In genomic region chr19:40406661-40407060, GRCm38 (mm10) we compare ENCODE assay signal across 19 mouse cellular contexts.
DNase-seq lines count a peak whose midpoint lies in the region; ATAC-seq and TF ChIP-seq lines count a peak whose summit lies in the region.
"Had no signal": no experiment of that assay in that cellular context is flagged by ENCODE, and none has a peak within 500 bp of the region (broad histone marks: within the 10 kb centered on the region; RNA-seq: fewer than 3 reads in every experiment).

No protein-coding gene starts in this region.

- DNase-seq in heart, embryonic 10.5 days (ENCODE audit: low spot score), result no peak
- DNase-seq in heart, adult 18-20 months, result no peak
- DNase-seq in intestine, embryonic 14.5 days (ENCODE audit: low spot score), result no peak
- peak; percentile 68 for DNase-seq in liver, adult 2 months (ENCODE audit: extremely low read depth, low read depth, low spot score)
- no peak for DNase-seq in liver, postnatal 0 days
- peak; percentile 56 to 60 for DNase-seq in kidney, postnatal 36 days
- no peak for DNase-seq in urinary bladder, postnatal 25 days (ENCODE audit: low spot score)
- DNase-seq: adrenal gland, postnatal 14 days; cerebellum, adult 11 months; cerebellum, postnatal 14 days; lung, embryonic 14.5 days; right cerebral cortex, postnatal 14 days had no signal

- TF ChIP-seq POLR2A in liver, adult 2 months (IDR thresholded peaks at IDR 0.05; ENCODE audit: extremely low read depth, insufficient read depth, low read length), result no peak

- ATAC-seq in intestine, embryonic 14.5 days (replicated peaks; ENCODE audit: low FRiP score, low TSS enrichment, low read depth), result no peak
- no peak for ATAC-seq in intestine, embryonic 15.5 days
- no peak for ATAC-seq in liver, postnatal 0 days
- ATAC-seq: forebrain, embryonic 16.5 days had no signal

- no peak overlapping the region for H3K4me3 ChIP-seq in heart, embryonic 10.5 days
- no peak overlapping the region for H3K4me3 ChIP-seq in intestine, embryonic 14.5 days (ENCODE audit: low read depth, low read length)
- H3K4me3 ChIP-seq in intestine, embryonic 15.5 days (replicated peaks), result no peak overlapping the region
- H3K4me3 ChIP-seq in liver, adult 2 months (ENCODE audit: insufficient read depth, low read depth, low read length), result no peak overlapping the region
- no peak overlapping the region for H3K4me3 ChIP-seq in liver, postnatal 0 days (ENCODE audit: low read depth, low read length)
- H3K4me3 ChIP-seq: embryonic facial prominence, embryonic 13.5 days; limb, embryonic 15.5 days; midbrain, embryonic 10.5 days had no signal

- H3K36me3 ChIP-seq in heart, embryonic 10.5 days, result no peaks in the 10 kb centered on the region
- no peaks in the 10 kb centered on the region for H3K36me3 ChIP-seq in intestine, embryonic 14.5 days (ENCODE audit: control insufficient read depth, insufficient read depth, low read length)
- no peaks in the 10 kb centered on the region for H3K36me3 ChIP-seq in intestine, embryonic 15.5 days
- H3K36me3 ChIP-seq in liver, adult 2 months (ENCODE audit: control insufficient read depth, insufficient read depth, low read length), result peaks cover 4% of the 10 kb centered on the region; the same call in 1 of the 2 replicates
- no peaks in the 10 kb centered on the region for H3K36me3 ChIP-seq in liver, postnatal 0 days (replicated peaks; ENCODE audit: insufficient read depth, low read length)
- H3K36me3 ChIP-seq: embryonic facial prominence, embryonic 13.5 days; limb, embryonic 15.5 days; midbrain, embryonic 10.5 days had no signal

- TF ChIP-seq CTCF in liver, adult 2 months (IDR thresholded peaks at IDR 0.05; ENCODE audit: low read depth, low read length), result no peak
- no peak for TF ChIP-seq CTCF in liver, postnatal 0 days (IDR thresholded peaks at IDR 0.05; ENCODE audit: low read depth)

- H3K27ac ChIP-seq in heart, embryonic 10.5 days, result peak overlapping the region; percentile 67; the same call in 1 of the 2 replicates
- 0 out of 2 replicates have a peak overlapping the region, but pooled peaks have one; percentile 70 for H3K27ac ChIP-seq in intestine, embryonic 14.5 days (ENCODE audit: low read depth)
- H3K27ac ChIP-seq in intestine, embryonic 15.5 days, result no peak overlapping the region
- peak overlapping the region; percentile 6 for H3K27ac ChIP-seq in liver, adult 2 months (replicated peaks; ENCODE audit: insufficient read depth, low read depth, low read length)
- H3K27ac ChIP-seq in liver, postnatal 0 days (ENCODE audit: low read depth), result no peak overlapping the region
- H3K27ac ChIP-seq: embryonic facial prominence, embryonic 13.5 days; limb, embryonic 15.5 days; macrophage; midbrain, embryonic 10.5 days had no signal

- TF ChIP-seq EP300 in liver, postnatal 0 days (IDR thresholded peaks at IDR 0.05; ENCODE audit: low read depth), result no peak

- H3K27me3 ChIP-seq in heart, embryonic 10.5 days (ENCODE audit: insufficient read depth, poor library complexity, severe bottlenecking), result no peaks in the 10 kb centered on the region
- no peaks in the 10 kb centered on the region for H3K27me3 ChIP-seq in intestine, embryonic 14.5 days (replicated peaks; ENCODE audit: control insufficient read depth, insufficient read depth, low read length)
- no peaks in the 10 kb centered on the region for H3K27me3 ChIP-seq in intestine, embryonic 15.5 days (replicated peaks)
- no peaks in the 10 kb centered on the region for H3K27me3 ChIP-seq in liver, adult 2 months (ENCODE audit: control insufficient read depth, insufficient read depth, low read length)
- no peaks in the 10 kb centered on the region for H3K27me3 ChIP-seq in liver, postnatal 0 days (ENCODE audit: insufficient read depth, low read length)
- H3K27me3 ChIP-seq: CH12.LX; embryonic facial prominence, embryonic 13.5 days; limb, embryonic 15.5 days had no signal

- 87% methylated on average over 8 of the region's 8 CpGs for WGBS in heart, embryonic 10.5 days
- WGBS in intestine, embryonic 14.5 days, result 94% methylated on average over 8 of the region's 8 CpGs
- 94% methylated on average over 8 of the region's 8 CpGs for WGBS in intestine, embryonic 15.5 days
- WGBS in liver, adult 2 months, result 61% methylated on average over 8 of the region's 8 CpGs
- WGBS in liver, postnatal 0 days (ENCODE audit: insufficient replicate concordance), result 89% methylated on average over 8 of the region's 8 CpGs

- H3K4me2 ChIP-seq in intestine, embryonic 14.5 days (ENCODE audit: low read length), result no peak overlapping the region
- H3K4me2 ChIP-seq in intestine, embryonic 15.5 days (replicated peaks), result no peak overlapping the region
- H3K4me2 ChIP-seq in liver, postnatal 0 days (ENCODE audit: low read depth, low read length), result no peak overlapping the region
- H3K4me2 ChIP-seq: embryonic facial prominence, embryonic 13.5 days; limb, embryonic 15.5 days; lung, embryonic 14.5 days had no signal

- no peaks in the 10 kb centered on the region for H3K9me3 ChIP-seq in heart, embryonic 10.5 days
- no peaks in the 10 kb centered on the region for H3K9me3 ChIP-seq in intestine, embryonic 14.5 days (ENCODE audit: control insufficient read depth, low read length)
- no peaks in the 10 kb centered on the region for H3K9me3 ChIP-seq in intestine, embryonic 15.5 days
- no peaks in the 10 kb centered on the region for H3K9me3 ChIP-seq in liver, postnatal 0 days (ENCODE audit: low read length)
- H3K9me3 ChIP-seq: embryonic facial prominence, embryonic 13.5 days; limb, embryonic 15.5 days; midbrain, embryonic 10.5 days had no signal

- peaks cover 17% of the 10 kb centered on the region; the same call in 1 of the 2 replicates for H3K79me2 ChIP-seq in liver, adult 2 months (ENCODE audit: control insufficient read depth, insufficient read depth, low read length)

- peaks cover 62% of the 10 kb centered on the region for H3K4me1 ChIP-seq in heart, embryonic 10.5 days
- peaks cover 26% of the 10 kb centered on the region for H3K4me1 ChIP-seq in intestine, embryonic 14.5 days (replicated peaks; ENCODE audit: control insufficient read depth, insufficient read depth, low read length)
- H3K4me1 ChIP-seq in intestine, embryonic 15.5 days (replicated peaks), result peaks cover 16% of the 10 kb centered on the region
- peaks cover 37% of the 10 kb centered on the region for H3K4me1 ChIP-seq in liver, adult 2 months (ENCODE audit: control insufficient read depth, insufficient read depth, low read length)
- peaks cover 30% of the 10 kb centered on the region for H3K4me1 ChIP-seq in liver, postnatal 0 days (ENCODE audit: insufficient read depth)

- no peak overlapping the region for H3K9ac ChIP-seq in intestine, embryonic 14.5 days (ENCODE audit: low read length)
- H3K9ac ChIP-seq in intestine, embryonic 15.5 days, result no peak overlapping the region
- H3K9ac ChIP-seq in liver, adult 2 months (ENCODE audit: low read depth, low read length), result no peak overlapping the region
- H3K9ac ChIP-seq in liver, postnatal 0 days (replicated peaks), result no peak overlapping the region
- H3K9ac ChIP-seq: embryonic facial prominence, embryonic 13.5 days; limb, embryonic 15.5 days; lung, embryonic 14.5 days had no signal

Comparison
In these comparisons a context has a peak if more than half of its experiments do, and no peak if none do; other contexts are left out.
1. DNase-seq: peak in liver, adult 2 months (single experiment) and kidney, postnatal 36 days (2 of 2); none in heart, embryonic 10.5 days (single experiment), heart, adult 18-20 months (0 of 2), intestine, embryonic 14.5 days (single experiment), liver, postnatal 0 days (single experiment) and urinary bladder, postnatal 25 days (single experiment).
2. H3K27ac ChIP-seq: peak in heart, embryonic 10.5 days (single experiment), intestine, embryonic 14.5 days (single experiment) and liver, adult 2 months (single experiment); none in intestine, embryonic 15.5 days (single experiment) and liver, postnatal 0 days (single experiment).